Mouse (Mus musculus) thymus, adult 18-20 months (tissue): ENCODE results near the gene Hnrnpa3.
A peak's percentile ranks its signal among the peaks of the same experiment; 100 is the strongest.
"Not testable (repeated sequence)": the region's sequence is repeated elsewhere in the genome, so short reads cannot be mapped to it uniquely, and the experiment has no call there.

Experiments
- DNase-seq, 2 experiments: peaks; one replicate each; pipeline ENCODE4 v3.0.0; 2022; ENCODE audit warnings: mixed read lengths in 2 of 2

Hnrnpa3 gene

DNA sequence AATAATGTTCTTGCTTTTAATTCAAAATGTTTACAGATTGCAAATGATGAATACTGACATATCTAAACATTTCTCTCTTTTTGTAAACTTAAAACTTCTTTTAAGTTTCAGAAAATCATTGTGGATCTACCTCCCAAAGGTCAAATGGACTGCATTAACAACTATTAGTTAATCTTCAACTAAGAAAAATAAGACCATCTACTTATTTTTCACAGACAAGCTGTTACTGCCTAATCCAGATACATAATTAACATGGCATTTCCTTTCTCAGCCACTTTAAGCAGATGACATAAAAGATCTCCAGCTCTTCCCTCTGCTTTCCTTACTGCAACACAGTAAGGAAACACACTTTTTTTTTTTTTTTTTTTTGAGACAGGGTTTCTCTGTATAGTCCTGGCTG lies 21.7 kb upstream of the Hnrnpa3 start:
- DNase-seq: no peak

GRCm38 (mm10) chr2:75637822-75638221 lies 21.2 kb upstream of the Hnrnpa3 start:
- DNase-seq: not testable (repeated sequence)

- not testable (repeated sequence) for DNase-seq
These were observed 19.5 kb upstream of the Hnrnpa3 start for GRCm38 (mm10) chr2:75639535-75639934.

DNA sequence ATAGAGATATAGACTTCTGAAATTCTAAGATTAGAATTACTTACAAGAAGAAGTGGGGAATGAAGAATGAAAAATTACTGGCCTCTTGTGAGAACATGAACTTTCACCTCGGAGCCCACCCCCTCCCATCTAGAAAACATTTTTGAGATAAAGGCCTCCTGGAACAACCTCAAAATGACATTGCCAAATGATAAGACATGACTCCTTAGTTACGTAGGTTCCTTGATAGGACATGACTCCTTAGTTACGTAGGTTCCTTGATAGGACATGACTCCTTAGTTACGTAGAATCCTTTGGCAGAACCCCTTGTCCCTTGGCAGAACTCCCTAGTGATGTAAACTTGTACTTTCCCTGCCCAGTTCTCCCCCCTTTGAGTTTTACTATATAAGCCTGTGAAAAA lies 16.7 kb upstream of the Hnrnpa3 start:
- DNase-seq: not testable (repeated sequence)

GRCm38 (mm10) chr2:75642795-75643550 lies 16.1 kb upstream of the Hnrnpa3 start:
- DNase-seq: no peak

DNA sequence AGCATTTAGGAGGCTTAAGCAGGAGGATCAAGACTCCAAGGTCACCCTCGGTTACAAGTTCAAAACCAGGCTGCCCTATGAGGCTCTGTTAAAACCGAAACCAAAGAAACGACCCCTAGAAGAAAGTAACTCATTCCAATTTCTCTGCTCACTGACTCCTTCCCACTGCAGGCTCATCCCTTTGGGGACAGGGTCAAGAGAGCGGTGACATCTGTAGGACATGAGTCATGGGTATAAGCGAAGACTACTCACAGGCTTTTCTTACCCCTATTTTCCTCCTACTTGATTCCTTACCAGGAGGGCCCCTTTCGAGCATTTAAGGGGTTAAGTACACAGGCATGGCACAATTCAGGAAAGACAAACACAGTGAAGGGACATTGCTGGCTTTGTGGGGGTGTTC lies 15.1 kb upstream of the Hnrnpa3 start:
- no peak for DNase-seq

GRCm38 (mm10) chr2:75645251-75645650 lies 13.8 kb upstream of the Hnrnpa3 start:
- no peak for DNase-seq

DNA sequence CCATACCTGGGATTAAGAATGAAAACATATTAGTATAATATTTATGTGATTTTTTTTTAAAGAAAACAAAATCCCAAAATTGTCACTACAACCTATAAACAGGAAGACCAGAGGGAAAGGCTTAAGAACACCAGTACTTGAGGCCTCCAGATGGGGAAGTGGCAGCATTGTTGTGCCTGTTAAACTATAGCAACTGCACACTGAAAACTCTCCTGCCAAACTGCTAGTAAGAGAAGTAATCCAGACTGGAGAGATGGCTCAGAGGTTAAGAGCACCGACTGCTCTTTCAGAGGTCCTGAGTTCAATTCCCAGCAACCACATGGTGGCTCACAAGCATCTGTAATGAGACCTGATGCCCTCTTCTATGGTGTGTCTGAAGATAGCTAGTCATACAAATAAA lies 8.6 kb upstream of the Hnrnpa3 start:
- DNase-seq: no peak

GRCm38 (mm10) chr2:75653150-75653549 lies 5.9 kb upstream of the Hnrnpa3 start:
- DNase-seq: no peak

DNA sequence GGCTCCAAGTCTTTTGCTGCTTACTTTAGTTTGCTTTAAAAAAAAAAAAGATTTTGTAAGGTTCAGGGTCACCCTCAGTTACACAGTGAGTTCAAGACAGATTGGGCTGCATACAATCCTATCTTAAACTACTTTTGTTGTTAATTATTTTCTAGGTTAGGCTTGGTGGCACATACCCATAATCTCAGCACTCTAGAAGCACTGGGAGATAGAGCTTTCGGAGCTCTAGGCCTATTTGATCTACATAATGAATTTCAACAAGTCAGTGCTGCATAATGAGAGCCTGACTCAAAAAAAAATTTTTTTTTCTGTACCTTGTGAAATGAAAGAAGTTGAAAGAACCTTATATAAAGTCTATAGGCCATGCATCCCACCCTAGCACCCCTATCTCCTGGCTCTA lies 4.4 kb upstream of the Hnrnpa3 start:
- no peak for DNase-seq

DNA sequence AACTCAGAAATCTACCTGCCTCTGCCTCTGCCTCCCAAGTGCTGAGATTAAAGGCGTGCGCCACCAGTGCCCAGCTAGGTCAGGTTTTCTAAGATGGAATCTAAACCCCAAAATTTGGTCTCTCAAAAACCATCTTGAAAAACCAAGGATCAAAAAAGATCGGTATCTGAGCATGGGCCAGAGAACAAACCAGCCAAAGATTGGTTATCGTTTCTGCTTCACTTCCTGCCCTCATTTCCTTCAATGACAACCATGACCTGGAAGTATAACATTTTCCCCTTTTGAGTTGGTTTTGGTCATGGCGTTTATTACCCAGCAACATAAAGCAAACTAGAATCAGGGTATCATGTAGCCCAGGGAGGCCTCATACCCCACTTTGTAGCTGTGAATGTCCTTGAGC lies 2.1 kb upstream of the Hnrnpa3 start:
- DNase-seq: no peak

- peak in 1 of 2 experiments; percentile 34 for DNase-seq
These were observed 962 bp upstream of the Hnrnpa3 start for GRCm38 (mm10) chr2:75657907-75658691.

DNA sequence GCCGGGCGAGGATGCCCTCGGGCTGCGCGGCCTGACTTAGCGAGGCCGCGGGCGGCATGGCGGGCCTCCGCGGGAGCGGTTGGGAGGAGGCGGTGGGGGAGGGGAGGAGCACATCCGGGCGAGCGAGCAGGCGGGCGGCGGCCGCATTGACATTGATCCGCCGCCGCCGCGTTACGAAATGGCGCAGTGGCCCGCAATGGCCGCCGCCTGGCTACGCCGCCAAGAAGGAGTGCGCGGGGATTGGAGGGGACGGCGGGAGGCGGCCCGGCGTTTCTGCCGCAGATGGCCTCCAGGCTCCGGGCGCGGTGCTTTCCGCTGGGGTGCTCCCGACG lies 534 bp downstream of the Hnrnpa3 start:
- DNase-seq: peak; percentile 80 to 85

- DNase-seq: no peak
These were observed 1.3 kb downstream of the Hnrnpa3 start for GRCm38 (mm10) chr2:75660255-75660948.

- DNase-seq: no peak
These were observed 2.0 kb downstream of the Hnrnpa3 start for GRCm38 (mm10) chr2:75661106-75661505.

- DNase-seq: no peak
These were observed 10.7 kb downstream of the Hnrnpa3 start for GRCm38 (mm10) chr2:75669491-75670445.

- DNase-seq: no peak
These were observed 11.6 kb downstream of the Hnrnpa3 start for GRCm38 (mm10) chr2:75670446-75671336.

- no peak for DNase-seq
These were observed 12.2 kb downstream of the Hnrnpa3 start for GRCm38 (mm10) chr2:75671337-75671660.

GRCm38 (mm10) chr2:75672561-75672960 lies 13.5 kb downstream of the Hnrnpa3 start:
- no peak for DNase-seq

DNA sequence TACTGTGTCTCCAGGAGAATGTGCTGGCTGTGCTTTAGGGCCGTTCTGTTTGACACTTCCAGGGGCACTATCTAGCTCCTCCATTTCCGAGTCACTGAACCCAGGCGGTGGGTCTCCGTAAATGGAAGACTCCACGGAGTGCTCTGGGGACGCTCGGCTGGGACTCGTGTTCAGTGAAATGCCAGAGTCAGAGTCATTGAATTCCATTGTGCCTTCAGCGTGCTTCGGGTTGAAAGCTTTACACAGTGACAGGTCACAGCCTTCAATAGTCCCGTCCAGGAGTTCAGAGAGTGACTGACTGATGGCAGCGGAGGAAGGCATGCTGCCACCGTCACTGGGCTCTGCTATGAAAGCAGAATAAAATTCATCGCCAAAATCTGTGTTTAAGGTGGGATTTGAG lies 17.5 kb downstream of the Hnrnpa3 start:
- no peak for DNase-seq

DNA sequence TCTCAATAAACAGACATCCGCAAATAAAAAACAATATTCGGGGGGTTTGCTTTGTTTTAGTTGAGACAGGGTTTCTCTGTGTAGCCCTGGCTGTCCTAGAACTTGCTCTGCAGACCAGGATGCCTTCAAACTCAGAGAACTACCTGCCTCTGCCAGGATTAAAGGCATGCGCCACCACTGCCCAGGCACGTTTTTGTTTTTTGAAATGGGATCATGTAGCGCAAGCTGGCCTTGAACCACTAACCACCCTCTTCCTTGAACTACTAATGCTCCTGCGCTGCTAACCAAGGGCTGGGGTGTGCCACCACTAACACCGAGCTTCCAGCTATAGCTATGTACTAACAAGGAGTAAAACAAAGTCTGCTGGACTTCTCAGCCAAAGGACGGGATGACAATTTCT lies 20.9 kb downstream of the Hnrnpa3 start:
- no peak for DNase-seq

GRCm38 (mm10) chr2:75681439-75681838 lies 22.4 kb downstream of the Hnrnpa3 start:
- DNase-seq: no peak
